Mouse (Mus musculus) small intestine, adult 2 months (tissue): ENCODE data around the gene Kazn.

Experiments
- CTCF ChIP-seq: fragments of 200-500 bp; IDR thresholded peaks from 2 replicates; pipeline ENCODE4 v1.5.1; 2012; ENCODE audit warnings: low read depth, mild to moderate bottlenecking, control low read depth, inconsistent platforms, low read length, moderate library complexity, mixed read lengths; ENCODE audit not compliant: insufficient replicate concordance, insufficient read length; ENCODE audit errors: extremely low read depth
- POLR2A ChIP-seq: fragments of 200-500 bp; IDR thresholded peaks from 2 replicates; pipeline ENCODE4 v1.6.1; 2012; ENCODE audit warnings: low read depth, mild to moderate bottlenecking, control low read depth, inconsistent platforms, low read length, moderate library complexity

DNA sequence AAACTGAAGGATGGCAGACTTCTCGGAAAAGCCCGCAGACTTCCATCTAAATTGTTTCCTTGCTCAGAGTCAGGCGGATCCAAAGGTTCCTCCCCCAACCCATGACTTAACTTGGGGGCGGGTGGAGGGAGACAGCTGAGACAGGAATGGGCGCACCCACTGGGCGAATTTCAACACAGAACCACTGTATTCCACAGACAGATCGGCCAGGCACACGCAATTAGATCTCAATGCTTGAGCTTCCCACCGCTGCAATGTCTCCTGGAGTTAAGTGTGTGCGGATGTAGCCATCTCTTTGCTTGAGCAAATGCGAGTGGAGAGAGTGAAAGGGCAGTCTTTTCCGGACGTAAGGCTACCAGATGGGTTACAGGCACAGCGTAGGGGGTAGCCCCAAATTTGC lies 1.2 kb downstream of the Kazn start:
- TF ChIP-seq CTCF (no peak), POLR2A (no peak)
